Mouse (Mus musculus) lung, embryonic 14.5 days (tissue): ENCODE measurements around the gene Gm8890. TPM values are rescaled to one million over a fixed set of nuclear protein-coding genes. Genes with fewer than 3 reads are reported as not detected.
"Not testable (repeated sequence)": the region's sequence is repeated elsewhere in the genome, so short reads cannot be mapped to it uniquely, and the experiment has no call there.

ENCODE experiments used
- ATAC-seq: fragments of 200-750 bp; cut with Nextera tagmentation; 2 replicates; pipeline ENCODE4 v1.8.0; 2017; ENCODE audit warnings: mild to moderate bottlenecking, moderate TSS enrichment, moderate library complexity; ENCODE audit not compliant: insufficient read depth
- DNase-seq: peaks from one replicate; pipeline ENCODE4 v3.0.0-alpha.2; 2015
- H3K27ac ChIP-seq: fragments of 300-500 bp; sonication (generic); 2 replicates; pipeline ENCODE4 v1.5.1; 2014; ENCODE audit warnings: low read depth, mild to moderate bottlenecking, moderate library complexity
- H3K27me3 ChIP-seq: fragments of 300-500 bp; sonication (generic); 2 replicates; pipeline ENCODE4 v1.6.1; 2014; ENCODE audit warnings: low read length, control low read depth; ENCODE audit not compliant: insufficient read depth
- H3K36me3 ChIP-seq: fragments of 300-500 bp; sonication (generic); 2 replicates; pipeline ENCODE4 v1.6.1; 2014; ENCODE audit warnings: control low read depth; ENCODE audit not compliant: insufficient read depth
- H3K4me1 ChIP-seq: fragments of 300-500 bp; sonication (generic); 2 replicates; pipeline ENCODE4 v1.6.1; 2014; ENCODE audit warnings: antibody characterized with exemption, control low read depth; ENCODE audit not compliant: insufficient read depth
- H3K4me2 ChIP-seq: fragments of 300-500 bp; sonication (generic); 2 replicates; pipeline ENCODE4 v1.6.1; 2014; ENCODE audit warnings: mild to moderate bottlenecking
- H3K4me3 ChIP-seq: fragments of 300-500 bp; sonication (generic); 2 replicates; pipeline ENCODE4 v1.5.1; 2014; ENCODE audit warnings: low read depth, low read length
- H3K9ac ChIP-seq: fragments of 300-500 bp; sonication (generic); 2 replicates; pipeline ENCODE4 v1.6.1; 2014
- H3K9me3 ChIP-seq: fragments of 300-500 bp; sonication (generic); 2 replicates; pipeline ENCODE4 v1.6.1; 2016; ENCODE audit warnings: low read depth, low read length, control low read depth
- WGBS: fragments of 180-500 bp; shearing (Covaris S2); extraction: QIAGEN DNeasy Blood & Tissue Kit; methylation state at CpG from one replicate; pipeline ENCODE4 v1.1.7; 2014; 5-methylcytosine and 5-hydroxymethylcytosine counted together
- polyA plus RNA-seq: library from polyadenylated mRNA; unstranded; fragments of >200 nt; fragmentation: Nextera tagmentation; extraction: Ambion mirVana; gene quantifications from 2 replicates; pipeline ENCODE4 v1.2.1, GENCODE M21; 2014

The Gm8890 gene
- not detected in 2 replicates for polyA plus RNA-seq

- H3K9me3 ChIP-seq, H3K9ac ChIP-seq, H3K4me2 ChIP-seq, DNase-seq, H3K27ac ChIP-seq, H3K27me3 ChIP-seq, H3K4me1 ChIP-seq, H3K36me3 ChIP-seq, H3K4me3 ChIP-seq, ATAC-seq: not testable (repeated sequence)
- no CpG with 5 or more reads among the region's 2 CpGs for WGBS
Observed at GRCm38 (mm10) chr5:11255733-11256132, at the start of gene Gm8890. TSS of gene Gm8890 (plus strand) at chr5:11256033.

- H3K27ac ChIP-seq, H3K36me3 ChIP-seq, DNase-seq, H3K9me3 ChIP-seq, H3K27me3 ChIP-seq, H3K9ac ChIP-seq, H3K4me1 ChIP-seq, H3K4me3 ChIP-seq, ATAC-seq, H3K4me2 ChIP-seq: not testable (repeated sequence)
- 38% methylated on average over 1 of the region's 1 CpGs for WGBS
Observed at GRCm38 (mm10) chr5:11256221-11256620, 388 bp downstream of the Gm8890 start.

Other genes with a start within 250 kb of the Gm8890 start
- not detected in 2 replicates for gene Gm8879, start 128.4 kb upstream of the Gm8890 start, polyA plus RNA-seq
- not detected in 2 replicates for gene Gm5861, start 73.0 kb upstream of the Gm8890 start, polyA plus RNA-seq
- not detected in 2 replicates for gene Speer1, start 85.5 kb downstream of the Gm8890 start, polyA plus RNA-seq
- not detected in 2 replicates for gene Gm8897, start 160.4 kb downstream of the Gm8890 start, polyA plus RNA-seq
- gene Gm8906, start 246.7 kb downstream of the Gm8890 start, polyA plus RNA-seq = not detected in 2 replicates